Mouse (Mus musculus) WW6 (cell line): ENCODE measurements around the gene Micu1.

Source experiments
- DNase-seq: peaks from one replicate; pipeline ENCODE4 v3.0.0-alpha.2; 2013; ENCODE audit warnings: low read depth, low spot score

The Micu1 gene

DNA sequence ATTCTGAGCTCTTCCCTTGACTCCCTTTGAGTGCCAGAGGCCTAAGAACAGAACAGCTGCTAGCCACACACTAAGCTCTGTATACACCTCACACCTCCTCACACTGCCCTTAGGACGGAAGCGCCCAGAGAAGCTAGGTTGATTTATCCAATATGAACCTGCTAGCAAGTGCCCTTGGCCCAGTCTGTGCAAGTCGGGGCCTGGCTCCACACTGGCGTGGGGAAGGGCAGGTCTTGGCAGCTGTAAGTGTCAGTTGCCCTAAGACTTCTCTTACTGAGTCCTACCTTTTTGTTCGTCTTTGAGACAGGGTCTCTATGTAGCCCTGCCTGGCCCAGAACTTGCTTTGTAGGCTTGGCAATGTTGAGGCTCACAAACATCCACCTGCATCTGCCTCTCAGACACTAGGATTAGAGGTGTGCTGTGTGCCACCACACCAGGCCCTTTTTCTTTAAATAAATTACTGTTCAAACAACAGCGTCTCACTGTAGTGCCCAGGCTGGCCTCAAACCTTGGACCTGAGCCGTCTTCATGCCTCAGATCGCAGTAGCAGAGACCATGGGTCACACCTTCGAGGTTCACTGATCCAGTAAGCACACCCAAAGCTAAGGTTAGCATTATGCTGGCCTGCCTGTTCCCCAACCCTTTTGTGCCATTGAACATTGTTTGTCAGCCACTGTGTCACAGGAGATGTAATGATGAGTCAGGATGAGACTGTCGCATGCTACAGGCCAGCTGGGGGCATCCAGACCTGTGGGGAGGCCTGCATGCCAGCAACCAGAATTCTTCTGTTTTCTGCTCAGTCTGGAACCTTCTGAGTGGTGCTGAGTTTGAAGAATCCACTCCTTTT is 182.3 kb downstream of the Micu1 start:
- no peak for DNase-seq

DNA sequence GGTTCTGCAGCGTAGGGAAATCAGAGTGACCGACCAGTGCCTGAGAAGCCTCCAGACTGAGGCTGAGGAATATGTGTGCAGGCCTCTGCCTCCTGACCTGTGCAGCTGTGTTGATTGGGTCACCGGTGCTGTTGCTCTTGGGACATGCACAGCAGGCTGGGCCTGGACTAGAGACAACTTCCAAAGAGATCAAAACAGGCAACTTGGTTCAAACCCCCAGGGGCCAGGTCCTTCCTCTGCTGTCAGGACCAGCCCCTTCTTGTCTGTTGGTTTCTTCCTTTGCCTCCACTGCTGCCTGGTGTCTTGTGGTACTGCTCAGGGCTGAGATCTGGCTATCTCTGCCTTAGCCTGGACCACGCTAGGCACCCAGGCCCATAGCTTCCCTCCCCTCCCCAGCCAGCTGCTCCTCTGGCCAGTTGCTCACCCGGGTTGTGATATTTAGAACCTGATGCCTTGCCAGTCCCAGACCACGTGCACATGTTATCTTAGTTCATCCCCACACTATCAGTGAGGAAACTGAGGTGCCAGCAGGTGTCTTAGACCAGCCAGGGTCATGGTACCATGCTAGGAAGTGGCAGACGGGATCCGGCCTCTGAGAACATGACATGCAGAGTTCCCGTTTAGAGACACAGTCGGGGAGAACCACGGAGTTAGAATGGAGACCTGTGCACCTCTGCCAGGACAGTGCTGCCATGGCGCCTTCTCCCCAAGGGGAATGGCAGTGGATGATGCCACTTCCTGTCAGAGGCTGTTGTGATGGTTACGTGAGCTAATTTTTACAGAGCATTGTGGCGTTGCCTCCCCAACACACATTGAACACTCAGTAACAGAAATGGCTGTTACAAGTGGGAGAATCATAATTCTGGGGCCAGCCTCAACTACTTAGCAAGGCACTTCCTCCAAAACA is 183.2 kb downstream of the Micu1 start:
- no peak for DNase-seq

DNA sequence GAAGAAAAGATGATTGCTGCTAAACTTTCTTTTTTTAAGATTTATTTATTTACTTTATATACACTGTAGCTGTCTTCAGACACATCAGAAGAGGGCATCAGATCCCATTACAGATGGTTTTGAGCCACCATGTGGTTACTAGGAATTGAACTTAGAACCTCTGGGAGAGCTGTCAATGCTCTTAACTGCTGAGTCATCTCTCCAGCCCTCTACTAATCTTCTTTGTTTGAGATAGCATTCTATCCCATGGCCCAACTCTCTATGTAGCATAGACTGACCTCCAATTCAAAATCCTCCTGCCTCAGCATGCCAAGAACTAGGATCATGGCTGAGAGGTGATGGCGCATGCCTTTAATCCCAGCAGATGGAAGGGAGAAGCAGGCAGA is 183.8 kb downstream of the Micu1 start:
- DNase-seq: no peak

DNA sequence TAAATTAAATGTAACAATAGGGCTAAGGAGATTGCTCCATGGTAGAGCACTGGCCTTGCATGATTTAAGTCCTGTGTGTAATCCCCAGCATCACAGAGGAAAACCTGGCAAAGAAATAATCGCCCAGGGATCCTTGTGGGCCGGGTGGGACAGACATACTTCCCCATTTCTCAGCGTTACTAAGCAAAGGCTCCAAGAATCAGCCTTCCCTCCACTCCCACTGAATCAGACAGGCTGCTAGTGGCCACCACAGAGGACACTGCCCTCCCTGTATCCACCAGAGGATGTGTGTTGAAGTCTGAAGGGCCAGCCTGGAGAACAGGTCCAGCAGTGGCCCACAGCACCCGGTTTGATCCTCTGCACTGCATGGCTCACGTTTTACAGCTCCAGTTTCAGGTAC is 185.2 kb downstream of the Micu1 start:
- no peak for DNase-seq

DNA sequence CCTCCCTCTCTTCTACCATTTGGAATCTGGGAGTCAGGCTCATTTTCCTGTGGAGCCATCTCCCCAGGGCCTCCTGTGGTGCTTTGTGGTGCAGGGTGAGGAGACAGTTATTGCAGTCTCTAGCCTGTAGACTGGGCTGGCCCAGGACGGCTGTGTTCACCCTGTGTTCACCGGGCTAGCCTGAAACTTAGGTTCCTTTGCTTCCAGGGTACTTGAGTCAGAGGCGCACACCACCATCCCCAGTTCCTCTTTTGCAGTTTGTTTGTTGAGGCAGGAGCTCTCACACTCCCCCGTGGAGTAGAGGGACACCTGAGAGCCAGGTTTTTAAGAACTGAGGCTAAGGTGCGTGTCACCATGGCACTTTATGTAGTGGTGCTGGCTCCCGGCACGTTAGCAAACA is 187.1 kb downstream of the Micu1 start:
- no peak for DNase-seq

DNA sequence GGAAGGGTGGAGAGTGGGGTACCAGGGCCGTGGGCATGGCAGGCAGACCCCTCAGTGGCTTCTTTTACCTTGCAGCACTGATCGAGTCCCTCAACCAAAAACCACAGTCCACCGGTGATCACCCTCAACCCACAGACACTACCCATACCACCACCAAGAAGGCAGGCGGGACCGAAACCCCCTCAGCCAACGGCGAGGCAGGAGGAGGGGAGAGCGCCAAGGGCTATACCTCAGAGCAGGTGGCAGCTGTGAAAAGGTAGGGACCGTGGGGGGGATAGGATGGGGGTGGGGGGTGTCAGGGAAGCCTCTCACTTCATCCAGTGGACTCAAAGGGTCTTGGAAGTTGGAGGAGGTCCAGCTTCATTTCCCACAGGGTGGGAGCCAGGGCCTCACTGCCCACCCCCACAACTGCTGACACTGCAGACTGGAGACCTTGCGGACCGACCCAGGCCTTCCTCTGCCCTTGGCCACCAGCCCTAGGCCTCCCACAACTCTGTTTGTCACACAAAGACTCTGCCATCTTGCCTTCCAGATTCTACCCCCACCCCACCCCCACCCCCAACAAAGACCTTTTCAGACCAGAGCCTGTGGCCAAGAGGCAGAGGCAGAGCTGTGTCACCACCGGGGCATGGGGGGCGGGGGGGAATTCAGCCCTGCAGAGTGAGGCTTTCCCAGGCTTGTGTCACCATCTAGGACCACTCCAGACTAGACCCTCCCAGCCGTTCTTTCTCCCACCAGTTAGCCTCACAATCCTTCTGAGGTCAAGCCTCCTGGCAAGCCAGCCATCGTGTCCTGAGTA is 187.9 kb downstream of the Micu1 start:
- no peak for DNase-seq

DNA sequence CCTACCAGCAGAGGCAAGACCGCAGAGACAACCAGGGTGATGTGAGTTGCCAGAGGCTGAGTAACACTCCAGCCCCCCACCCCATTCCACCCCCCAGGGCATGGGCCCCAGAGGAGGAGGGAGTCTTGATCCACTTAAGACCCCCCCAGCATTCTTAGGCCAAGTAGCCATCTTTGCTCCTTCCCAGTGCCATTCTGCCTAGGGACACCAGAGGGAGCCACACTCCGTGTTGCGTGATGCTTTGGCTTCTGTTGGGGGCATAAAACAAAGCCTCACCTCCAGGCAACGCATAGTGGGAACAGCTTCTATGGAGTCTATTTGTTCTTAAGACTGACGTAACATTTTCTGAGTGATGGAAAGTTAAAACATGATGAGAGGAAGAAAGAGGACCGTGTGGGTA is 190.7 kb downstream of the Micu1 start:
- no peak for DNase-seq

DNA sequence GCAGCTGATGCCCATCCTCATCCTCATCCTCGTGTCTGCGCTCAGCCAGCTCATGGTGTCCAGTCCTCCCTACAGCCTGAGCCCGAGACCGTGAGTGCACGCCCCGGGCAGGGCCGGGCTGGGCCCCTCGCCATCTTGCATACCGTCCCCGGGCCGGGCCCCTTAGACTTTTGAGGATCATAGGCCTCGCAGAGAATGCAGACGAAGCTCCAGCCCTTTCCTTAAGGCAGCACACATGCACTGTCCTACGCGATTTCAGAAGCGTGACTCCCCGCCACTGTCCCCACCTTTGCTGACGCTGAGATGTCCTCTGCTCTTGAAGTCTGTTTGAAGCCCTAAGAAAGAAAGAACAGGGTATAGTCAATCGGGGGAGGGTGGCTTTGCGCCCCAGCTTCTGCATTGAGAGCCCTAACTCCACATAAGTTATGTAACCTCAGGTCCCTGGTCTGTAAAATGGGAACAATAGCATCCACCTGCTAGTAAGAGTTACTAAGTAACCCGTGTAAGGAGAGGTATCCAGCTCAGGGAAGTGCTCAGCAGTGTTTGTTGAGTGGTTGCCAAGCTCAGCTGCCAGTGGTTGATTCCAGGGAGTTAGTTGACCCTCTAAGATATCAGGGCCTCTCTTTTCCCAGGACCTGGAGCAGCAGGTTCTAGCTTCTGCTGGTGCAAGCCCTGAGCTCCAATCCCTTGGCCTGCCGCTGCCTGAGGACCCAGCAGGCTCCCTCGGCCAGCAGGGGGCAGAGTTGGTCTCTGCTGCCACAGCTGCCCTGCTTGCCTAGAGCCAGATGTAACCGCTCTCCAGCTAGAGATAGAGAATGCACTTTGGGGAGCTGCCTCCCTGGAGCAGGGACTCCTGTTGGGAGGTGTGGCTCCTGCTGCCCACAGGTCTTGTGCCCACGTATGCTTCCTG is 192.2 kb downstream of the Micu1 start:
- DNase-seq: no peak

DNA sequence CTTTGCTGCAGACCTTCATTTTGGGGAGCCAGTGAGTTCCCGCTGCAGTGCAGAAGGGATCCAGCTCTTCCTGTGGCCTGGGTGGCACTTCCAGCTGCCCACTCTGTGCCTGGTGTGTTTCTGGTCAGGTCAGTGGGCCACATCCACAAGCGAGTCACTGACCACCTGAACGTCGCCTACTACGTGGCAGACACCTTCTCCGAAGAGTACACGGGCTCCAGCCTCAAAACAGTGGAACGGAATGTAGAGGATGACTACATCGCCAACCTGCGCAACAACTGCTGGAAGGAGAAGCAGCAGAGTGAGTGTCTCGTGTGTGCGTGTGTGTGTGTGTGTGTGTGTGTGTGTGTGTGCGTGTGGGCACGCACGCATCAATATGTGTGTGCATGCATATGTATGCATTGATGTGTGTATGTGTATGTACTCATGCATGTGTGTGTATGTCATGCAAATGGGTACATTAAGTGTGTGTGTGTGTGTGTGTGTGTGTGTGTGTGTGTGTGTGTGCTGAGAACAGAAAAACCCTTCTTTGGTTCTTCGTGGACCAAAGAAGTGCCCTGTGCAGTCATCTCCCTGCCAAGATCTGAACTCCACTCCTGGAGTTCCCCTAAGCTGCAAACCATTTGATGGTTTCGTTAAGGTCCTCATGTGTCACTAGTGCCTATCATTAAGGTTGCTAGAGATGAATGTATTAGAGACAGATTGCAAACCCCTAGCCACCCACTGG is 193.3 kb downstream of the Micu1 start:
- no peak for DNase-seq

DNA sequence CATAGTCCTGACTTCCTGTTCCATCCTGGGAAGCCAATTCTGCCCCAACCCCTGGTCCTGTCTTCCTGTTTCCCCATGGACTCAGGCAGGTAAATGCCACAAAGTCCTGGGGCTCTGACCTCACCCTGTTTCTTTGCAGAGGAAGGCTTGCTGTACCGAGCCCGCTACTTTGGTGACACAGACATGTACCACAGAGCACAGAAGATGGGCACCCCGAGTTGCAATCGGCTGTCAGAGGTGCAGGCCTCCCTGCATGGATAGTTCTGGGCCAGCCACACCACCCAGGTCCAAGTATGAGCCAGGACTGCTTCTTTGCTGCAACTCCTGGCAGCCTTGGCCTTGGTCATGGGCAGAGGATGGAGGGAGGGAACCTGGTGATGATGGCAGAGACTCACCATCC is 193.9 kb downstream of the Micu1 start:
- DNase-seq: no peak

DNA sequence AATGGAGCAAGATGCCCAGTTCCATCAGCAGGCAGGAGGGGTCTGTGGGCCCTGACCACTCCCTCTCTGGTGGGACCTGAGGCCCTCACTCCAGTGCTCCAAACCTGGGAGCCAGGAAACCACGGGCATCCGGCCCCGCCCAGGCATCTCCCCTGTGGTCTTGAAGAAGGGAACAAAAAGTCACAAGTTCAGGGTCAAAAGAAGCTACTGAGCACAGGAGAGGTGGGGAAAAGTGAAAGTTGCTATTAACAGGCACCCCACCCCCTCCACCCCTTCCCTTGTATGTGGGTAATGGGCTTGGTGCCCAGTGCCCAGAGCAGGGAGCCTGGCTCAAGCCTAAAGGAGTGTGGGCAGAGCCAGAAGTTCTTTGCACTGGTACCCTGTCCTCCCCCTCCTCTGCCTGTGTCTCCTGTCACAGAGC is 194.6 kb downstream of the Micu1 start:
- DNase-seq: no peak

DNA sequence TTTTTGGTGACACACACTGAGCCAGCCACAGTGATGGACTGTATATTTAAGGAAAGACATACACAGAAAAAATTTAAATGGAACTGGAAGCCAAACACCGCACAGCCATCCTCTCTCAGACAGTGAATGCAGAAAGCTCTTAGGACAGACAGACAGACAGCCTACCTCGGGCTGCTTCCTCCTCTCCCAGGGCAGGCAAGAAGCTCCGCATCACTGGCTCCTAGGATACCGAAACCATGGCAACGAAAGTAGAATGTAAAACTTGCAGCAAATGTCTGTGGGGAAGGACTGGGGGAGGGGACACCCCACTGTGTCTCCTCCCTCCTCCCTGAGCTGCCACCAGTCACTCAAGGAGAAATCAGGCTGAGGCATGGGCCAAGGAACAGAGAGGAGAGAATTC is 195.2 kb downstream of the Micu1 start:
- DNase-seq: no peak

DNA sequence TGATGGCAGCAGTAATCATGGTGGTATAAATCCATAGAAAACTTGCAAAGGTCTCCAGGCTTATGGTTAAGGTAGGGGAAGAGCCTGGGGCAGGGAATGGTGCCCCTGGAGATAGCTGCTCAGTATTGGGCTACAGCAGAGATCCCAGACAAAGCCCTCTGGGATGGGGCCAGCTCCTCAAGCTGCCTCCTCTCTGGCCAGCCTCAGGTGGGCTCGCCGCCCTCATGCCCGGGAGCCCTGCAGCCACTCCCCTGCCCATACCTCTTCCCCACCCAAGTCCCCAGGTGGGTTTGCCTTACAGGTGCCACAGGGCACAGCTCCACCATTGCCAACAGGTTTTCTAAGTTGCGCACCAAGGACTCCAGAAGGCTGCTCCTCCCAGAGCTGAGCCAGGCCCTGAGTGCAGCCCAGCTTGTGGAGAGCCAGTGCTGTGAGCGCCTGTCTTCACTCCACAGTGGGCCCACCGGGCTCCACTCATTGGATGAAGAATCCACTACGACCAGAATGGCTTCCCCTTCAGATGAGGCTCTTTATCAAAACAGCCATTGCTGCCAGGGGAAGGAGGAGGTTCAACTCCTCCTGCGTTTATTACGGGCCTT is 196.0 kb downstream of the Micu1 start:
- DNase-seq: no peak

DNA sequence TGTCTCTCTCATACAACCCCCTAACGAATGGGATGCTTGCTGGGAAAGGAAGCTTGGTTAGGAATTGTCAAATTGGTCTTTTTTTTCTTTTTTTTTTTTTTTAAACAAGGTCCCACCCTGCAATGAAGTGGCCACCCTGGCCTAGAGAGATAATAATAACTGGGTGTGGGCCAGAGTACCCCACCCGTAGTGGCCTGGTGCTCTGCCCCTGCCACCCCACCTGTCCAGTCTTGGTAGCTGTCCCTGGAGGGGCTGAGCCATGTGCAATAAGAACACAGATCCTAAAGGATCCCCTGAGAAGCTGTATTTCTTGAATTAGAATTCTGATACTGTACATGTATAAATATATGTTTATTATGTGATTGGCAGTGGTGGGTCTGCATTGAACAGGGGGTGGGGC is 196.7 kb downstream of the Micu1 start:
- no peak for DNase-seq

DNA sequence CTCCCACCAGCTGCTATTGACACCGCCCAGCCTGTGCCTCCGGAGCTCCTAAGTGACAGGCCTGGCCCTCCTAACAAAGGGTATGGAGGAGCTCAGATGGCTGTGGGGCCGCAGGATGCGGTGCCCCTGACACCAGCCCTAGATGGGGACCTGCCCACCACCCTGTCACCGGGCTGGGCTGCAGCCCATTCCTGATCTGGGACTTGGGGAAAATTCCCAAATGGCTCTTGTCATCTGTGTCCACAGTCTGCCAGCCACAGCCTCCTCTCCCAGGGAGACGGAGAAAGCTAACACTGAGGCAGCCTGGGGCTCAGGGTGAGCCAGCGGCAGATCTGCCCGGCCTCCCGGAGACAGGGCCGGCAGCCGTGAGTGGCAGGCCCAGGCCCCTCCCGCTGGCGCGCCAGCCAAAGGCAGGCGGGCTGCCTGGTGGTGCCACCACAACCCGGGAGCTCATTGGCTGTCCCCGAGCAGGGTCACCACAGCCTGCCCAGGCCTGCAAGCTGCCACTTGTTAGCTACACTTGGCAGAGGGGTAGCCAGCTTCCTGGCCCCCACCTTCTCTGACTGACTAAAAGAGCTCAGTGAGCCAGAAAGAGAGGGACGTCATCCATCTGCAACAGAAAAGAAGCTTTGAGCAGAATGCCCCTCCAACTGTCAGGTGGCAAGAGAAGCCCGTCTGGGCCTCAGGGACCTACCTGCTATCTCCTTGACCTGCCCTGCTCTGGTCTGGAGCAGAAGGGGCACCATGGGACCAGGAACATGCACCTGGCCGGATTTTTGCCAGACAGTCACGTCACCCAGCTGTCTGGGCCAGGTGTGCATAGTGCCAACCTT is 197.3 kb downstream of the Micu1 start:
- no peak for DNase-seq

DNA sequence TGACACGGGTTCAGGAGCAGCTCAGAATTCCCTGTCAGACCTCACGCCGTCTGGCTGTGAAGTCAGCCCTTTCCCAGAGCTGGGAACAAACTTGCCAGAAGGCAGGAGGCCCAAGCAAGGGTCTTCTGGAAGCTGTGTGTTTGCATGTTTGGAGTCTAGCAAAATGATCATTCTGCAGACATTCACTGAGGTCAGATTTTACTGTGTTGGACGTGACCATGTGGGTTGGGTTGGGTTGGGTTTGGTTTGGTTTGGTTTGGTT is 197.8 kb downstream of the Micu1 start:
- no peak for DNase-seq

DNA sequence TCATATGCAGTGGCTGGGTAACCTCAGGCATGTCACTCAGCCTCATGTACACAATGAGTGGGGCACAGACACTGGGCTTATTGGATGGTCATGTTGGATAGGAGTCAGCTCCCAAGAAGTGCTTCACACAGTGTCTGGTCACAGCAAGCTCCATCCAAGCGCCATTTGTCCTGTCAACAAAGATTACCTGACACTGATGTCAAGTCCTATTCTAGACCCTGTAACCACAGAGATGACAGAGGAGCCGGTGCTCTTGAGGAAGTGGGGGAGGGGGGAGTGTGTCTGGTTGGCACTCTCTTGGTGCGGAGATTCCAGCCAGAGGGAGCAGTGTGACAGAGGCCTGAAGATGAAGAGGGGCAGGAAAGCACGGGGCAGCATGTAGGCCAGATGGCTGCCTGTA is 198.7 kb downstream of the Micu1 start:
- DNase-seq: no peak

DNA sequence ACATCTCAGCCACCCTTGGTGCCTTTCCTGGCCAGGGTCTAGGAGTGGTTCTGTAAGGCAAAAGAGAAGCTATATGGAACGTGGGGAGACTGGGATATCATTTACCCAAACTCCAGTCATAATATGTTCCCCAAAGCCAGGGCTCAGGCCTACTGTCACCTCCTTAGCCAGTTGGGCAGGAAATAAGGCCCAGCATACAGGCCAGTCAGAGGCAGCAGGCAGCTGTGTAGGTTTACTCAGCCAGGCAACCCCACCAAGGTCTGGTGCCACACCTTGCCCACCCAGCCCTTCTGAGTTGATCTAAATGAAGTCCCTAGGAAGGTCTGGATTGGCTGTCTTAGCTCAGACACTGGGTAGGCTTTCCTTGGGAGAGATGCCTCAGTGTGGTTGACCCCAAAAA is 199.2 kb downstream of the Micu1 start:
- no peak for DNase-seq

DNA sequence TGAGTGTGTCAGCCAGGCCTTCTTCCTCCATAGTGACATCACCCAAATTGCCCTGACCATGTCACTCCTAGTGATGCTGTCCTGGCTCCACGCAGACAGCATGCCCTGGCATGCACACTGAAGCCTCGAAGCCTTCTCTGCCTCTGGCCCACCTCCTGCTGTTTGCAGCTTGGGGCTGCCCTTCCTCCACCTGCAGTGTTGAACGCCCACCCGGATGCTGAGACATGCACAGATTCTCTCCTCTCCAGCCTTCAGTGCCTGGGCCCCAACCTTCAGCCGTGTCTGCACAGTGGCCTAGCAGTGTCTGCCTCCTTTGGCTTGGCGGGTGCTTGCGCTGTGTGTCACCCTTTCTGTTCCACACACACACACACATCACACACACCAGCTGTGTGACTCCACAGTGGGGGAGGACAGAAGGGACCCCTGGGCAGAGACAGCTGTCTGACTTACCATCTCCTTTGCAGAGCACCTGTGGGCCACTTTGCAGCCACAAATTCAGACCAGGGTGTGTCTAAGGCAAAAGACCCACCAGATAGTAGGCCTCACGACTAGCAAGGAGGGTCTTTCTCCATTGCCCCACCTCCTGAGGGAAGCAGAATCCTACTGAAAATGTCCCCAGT is 199.8 kb downstream of the Micu1 start:
- no peak for DNase-seq
